Mouse (Mus musculus) midbrain, embryonic 15.5 days (tissue): Measurements from ENCODE around the gene Cdc42ep1. TPM values are rescaled to one million over a fixed set of nuclear protein-coding genes. Genes with fewer than 3 reads are reported as not detected.

Experiments used
- ATAC-seq: fragments of 200-750 bp; cut with Nextera tagmentation; replicated peaks from 2 replicates; pipeline ENCODE4 v1.8.0; 2017; ENCODE audit warnings: moderate TSS enrichment
- H3K27ac ChIP-seq: fragments of 300-500 bp; sonication (generic); 2 replicates; pipeline ENCODE4 v1.5.1; 2015; ENCODE audit warnings: mild to moderate bottlenecking, inconsistent platforms
- H3K27me3 ChIP-seq: fragments of 300-500 bp; sonication (generic); replicated peaks from 2 replicates; pipeline ENCODE4 v1.6.1; 2015; ENCODE audit warnings: inconsistent platforms
- H3K36me3 ChIP-seq: fragments of 300-500 bp; sonication (generic); replicated peaks from 2 replicates; pipeline ENCODE4 v1.6.1; 2015; ENCODE audit warnings: inconsistent platforms
- H3K4me1 ChIP-seq: fragments of 300-500 bp; sonication (generic); 2 replicates; pipeline ENCODE4 v1.6.1; 2015; ENCODE audit warnings: inconsistent platforms
- H3K4me2 ChIP-seq: fragments of 300-500 bp; sonication (generic); 2 replicates; pipeline ENCODE4 v1.6.1; 2015; ENCODE audit warnings: inconsistent platforms, mild to moderate bottlenecking, moderate library complexity
- H3K4me3 ChIP-seq: fragments of 300-500 bp; sonication (generic); 2 replicates; pipeline ENCODE4 v1.5.1; 2015; ENCODE audit warnings: mild to moderate bottlenecking, inconsistent platforms
- H3K9ac ChIP-seq: fragments of 300-500 bp; sonication (generic); 2 replicates; pipeline ENCODE4 v1.6.1; 2015; ENCODE audit warnings: mild to moderate bottlenecking, inconsistent platforms
- H3K9me3 ChIP-seq: fragments of 300-500 bp; sonication (generic); 2 replicates; pipeline ENCODE4 v1.6.1; 2016; ENCODE audit warnings: inconsistent platforms
- WGBS: fragments of 180-500 bp; shearing (Covaris S2); methylation state at CpG from one replicate; pipeline ENCODE4 v1.1.7; 2015; ENCODE audit warnings: mixed read lengths; 5-methylcytosine and 5-hydroxymethylcytosine counted together
- polyA plus RNA-seq: library from polyadenylated mRNA; unstranded; fragments of >200 nt; fragmentation: Nextera tagmentation; extraction: Ambion mirVana; gene quantifications from 2 replicates; pipeline ENCODE4 v1.2.1, GENCODE M21; 2015

Cdc42ep1 gene
- 13.1 and 15.7 TPM in 2 replicates for polyA plus RNA-seq

- Histone ChIP-seq H3K27ac (peak within 1 kb of the TSS; percentile 62), H3K9ac (peak within 1 kb of the TSS; percentile 46), H3K4me1 (peaks cover 38% of the 10 kb centered on the region), H3K9me3 (no peaks in the 10 kb centered on the region), H3K36me3 (no peaks in the 10 kb centered on the region), H3K4me2 (peak within 1 kb of the TSS; percentile 77), H3K4me3 (peak within 1 kb of the TSS; percentile 44), H3K27me3 (peaks cover 33% of the 10 kb centered on the region)
- WGBS = under 1% methylated on average over 70 of the region's 86 CpGs
- ATAC-seq = peak; percentile 46
Observed at GRCm38 (mm10) chr15:78842371-78843163, at the start of gene Cdc42ep1. Gene Cdc42ep1 (plus strand): TSS chr15:78842624.

GRCm38 (mm10) chr15:78796196-78797059, 46.0 kb upstream of the Cdc42ep1 start:
- 46% methylated on average over 25 of the region's 25 CpGs for WGBS
- ATAC-seq = no peak
- H3K27me3 ChIP-seq = peaks cover 12% of the 10 kb centered on the region
- H3K27ac ChIP-seq = no peak overlapping the region
- no peaks in the 10 kb centered on the region for H3K36me3 ChIP-seq
- H3K4me1 ChIP-seq = peaks cover 6% of the 10 kb centered on the region
- no peak overlapping the region for H3K4me2 ChIP-seq
- H3K9me3 ChIP-seq = no peaks in the 10 kb centered on the region
- no peak overlapping the region for H3K9ac ChIP-seq
- H3K4me3 ChIP-seq = no peak overlapping the region

GRCm38 (mm10) chr15:78797060-78797329, 45.4 kb upstream of the Cdc42ep1 start:
- WGBS = 83% methylated on average over 8 of the region's 8 CpGs
- H3K4me3 ChIP-seq = no peak overlapping the region
- no peak overlapping the region for H3K9ac ChIP-seq
- no peak for ATAC-seq
- H3K4me1 ChIP-seq = peaks cover 11% of the 10 kb centered on the region
- no peaks in the 10 kb centered on the region for H3K9me3 ChIP-seq
- peaks cover 17% of the 10 kb centered on the region for H3K27me3 ChIP-seq
- no peaks in the 10 kb centered on the region for H3K36me3 ChIP-seq
- no peak overlapping the region for H3K4me2 ChIP-seq
- H3K27ac ChIP-seq = no peak overlapping the region

- no peak overlapping the region for H3K27ac ChIP-seq
- ATAC-seq = no peak
- H3K4me3 ChIP-seq = no peak overlapping the region
- peaks cover 32% of the 10 kb centered on the region for H3K27me3 ChIP-seq
- peak overlapping the region; percentile 29; the same call in 1 of the 2 replicates for H3K4me2 ChIP-seq
- no peaks in the 10 kb centered on the region for H3K36me3 ChIP-seq
- H3K4me1 ChIP-seq = peaks cover 28% of the 10 kb centered on the region
- no peaks in the 10 kb centered on the region for H3K9me3 ChIP-seq
- no peak overlapping the region for H3K9ac ChIP-seq
- WGBS = 39% methylated on average over 21 of the region's 21 CpGs
Observed at GRCm38 (mm10) chr15:78799029-78799428, 43.4 kb upstream of the Cdc42ep1 start.

- WGBS = 78% methylated on average over 9 of the region's 9 CpGs
- no peaks in the 10 kb centered on the region for H3K36me3 ChIP-seq
- peaks cover 25% of the 10 kb centered on the region for H3K4me1 ChIP-seq
- no peak overlapping the region for H3K27ac ChIP-seq
- H3K4me3 ChIP-seq = peak overlapping the region; percentile 42; the same call in 1 of the 2 replicates
- 0 out of 2 replicates have a peak overlapping the region, but pooled peaks have one; percentile 36 for H3K9ac ChIP-seq
- ATAC-seq = no peak
- peak overlapping the region; percentile 68; the same call in 1 of the 2 replicates for H3K4me2 ChIP-seq
- H3K9me3 ChIP-seq = no peaks in the 10 kb centered on the region
- peaks cover 36% of the 10 kb centered on the region for H3K27me3 ChIP-seq
Observed at GRCm38 (mm10) chr15:78801571-78801970, 40.9 kb upstream of the Cdc42ep1 start.

GRCm38 (mm10) chr15:78801971-78802741, 40.3 kb upstream of the Cdc42ep1 start:
- peaks cover 36% of the 10 kb centered on the region for H3K27me3 ChIP-seq
- 4% methylated on average over 67 of the region's 67 CpGs for WGBS
- H3K36me3 ChIP-seq = no peaks in the 10 kb centered on the region
- no peak overlapping the region for H3K27ac ChIP-seq
- no peak for ATAC-seq
- peak overlapping the region; percentile 36 for H3K9ac ChIP-seq
- H3K4me1 ChIP-seq = peaks cover 25% of the 10 kb centered on the region
- H3K4me2 ChIP-seq = peak overlapping the region; percentile 68
- H3K9me3 ChIP-seq = no peaks in the 10 kb centered on the region
- peak overlapping the region; percentile 42 for H3K4me3 ChIP-seq

GRCm38 (mm10) chr15:78802776-78803391, 39.5 kb upstream of the Cdc42ep1 start, which contains the start of gene Card10:
Gene Card10 (minus strand): TSS chr15:78803042.
- Histone ChIP-seq H3K9me3 (no peaks in the 10 kb centered on the region), H3K4me2 (peak within 1 kb of the TSS; percentile 68), H3K27me3 (peaks cover 36% of the 10 kb centered on the region), H3K27ac (no peak within 1 kb of the TSS), H3K36me3 (no peaks in the 10 kb centered on the region), H3K4me3 (peak within 1 kb of the TSS; percentile 42), H3K4me1 (peaks cover 25% of the 10 kb centered on the region), H3K9ac (peak within 1 kb of the TSS; percentile 36)
- under 1% methylated on average over 67 of the region's 70 CpGs for WGBS
- ATAC-seq = no peak

GRCm38 (mm10) chr15:78803499-78803900, 38.9 kb upstream of the Cdc42ep1 start:
- Histone ChIP-seq H3K4me2 (no peak overlapping the region), H3K36me3 (no peaks in the 10 kb centered on the region), H3K27me3 (peaks cover 36% of the 10 kb centered on the region), H3K4me3 (no peak overlapping the region), H3K9ac (no peak overlapping the region), H3K4me1 (peaks cover 25% of the 10 kb centered on the region), H3K27ac (no peak overlapping the region), H3K9me3 (no peaks in the 10 kb centered on the region)
- 0 out of 2 replicates have a peak, but pooled peaks have one; percentile 33 for ATAC-seq
- WGBS = 2% methylated on average over 8 of the region's 8 CpGs

GRCm38 (mm10) chr15:78804326-78804725, 38.1 kb upstream of the Cdc42ep1 start:
- 12% methylated on average over 6 of the region's 6 CpGs for WGBS
- Histone ChIP-seq H3K36me3 (no peaks in the 10 kb centered on the region), H3K27me3 (peaks cover 36% of the 10 kb centered on the region), H3K4me2 (no peak overlapping the region), H3K4me1 (peaks cover 22% of the 10 kb centered on the region), H3K4me3 (no peak overlapping the region), H3K9ac (no peak overlapping the region), H3K9me3 (no peaks in the 10 kb centered on the region), H3K27ac (no peak overlapping the region)
- no peak for ATAC-seq

- Histone ChIP-seq H3K4me3 (no peak overlapping the region), H3K4me1 (peaks cover 22% of the 10 kb centered on the region), H3K9me3 (no peaks in the 10 kb centered on the region), H3K27me3 (peaks cover 36% of the 10 kb centered on the region), H3K4me2 (no peak overlapping the region), H3K36me3 (no peaks in the 10 kb centered on the region), H3K9ac (no peak overlapping the region), H3K27ac (no peak overlapping the region)
- WGBS = 74% methylated on average over 2 of the region's 2 CpGs
- no peak for ATAC-seq
Observed at GRCm38 (mm10) chr15:78805351-78805750, 37.1 kb upstream of the Cdc42ep1 start.

- H3K36me3 ChIP-seq = no peaks in the 10 kb centered on the region
- no peaks in the 10 kb centered on the region for H3K9me3 ChIP-seq
- no peak overlapping the region for H3K27ac ChIP-seq
- H3K4me1 ChIP-seq = peaks cover 21% of the 10 kb centered on the region
- 46% methylated on average over 2 of the region's 2 CpGs for WGBS
- H3K27me3 ChIP-seq = peaks cover 23% of the 10 kb centered on the region
- ATAC-seq = no peak
- H3K4me2 ChIP-seq = no peak overlapping the region
- no peak overlapping the region for H3K9ac ChIP-seq
- H3K4me3 ChIP-seq = no peak overlapping the region
Observed at GRCm38 (mm10) chr15:78806614-78807013, 35.8 kb upstream of the Cdc42ep1 start.
